Mouse (Mus musculus) cerebellum, adult 2 months (tissue): ENCODE measurements at regions not wholly inside any gene's neighbourhood (a gene's known extent, or its start where the extent isn't known, plus 50 kb on each side); places are given as distances from the start of the nearest gene placed in this dataset.

Experiments used
- CTCF ChIP-seq: fragments of 200-500 bp; IDR thresholded peaks from 2 replicates; pipeline ENCODE4 v1.5.1; 2011; ENCODE audit warnings: low read depth, mild to moderate bottlenecking, control low read depth, low read length, moderate library complexity, borderline replicate concordance; ENCODE audit not compliant: insufficient read depth
- POLR2A ChIP-seq: fragments of 200-500 bp; IDR thresholded peaks from 2 replicates; pipeline ENCODE4 v1.6.1; 2011; ENCODE audit warnings: low read length, control low read depth, borderline replicate concordance; ENCODE audit not compliant: insufficient read depth

DNA sequence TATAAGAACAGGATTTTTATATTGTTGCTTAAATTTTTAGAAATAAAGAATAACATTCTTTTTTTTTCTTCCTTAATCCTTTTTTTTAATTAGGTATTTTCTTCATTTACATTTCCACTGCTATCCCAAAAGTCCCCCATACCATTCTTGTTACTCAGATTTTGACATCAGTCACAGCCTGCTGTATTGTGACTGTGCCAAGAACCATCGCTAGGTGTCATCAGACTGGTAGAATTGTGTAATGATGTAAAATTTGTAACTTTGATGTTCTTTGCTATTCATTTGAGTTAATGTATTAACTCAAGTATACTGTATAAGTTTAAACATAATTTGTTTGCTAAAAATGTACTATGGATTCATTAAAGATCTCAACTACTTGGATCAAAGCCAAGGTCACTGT is 465.0 kb downstream of the Arl4a start:
- TF ChIP-seq POLR2A: no peak
- no peak for TF ChIP-seq CTCF
